Mouse (Mus musculus) testis, adult 2 months (tissue): ENCODE measurements around the gene Rad9b.

Source experiments
- CTCF ChIP-seq: fragments of 200-500 bp; IDR thresholded peaks from 2 replicates; pipeline ENCODE4 v1.5.1; 2012; ENCODE audit warnings: low read depth, mild to moderate bottlenecking, inconsistent platforms, low read length, moderate library complexity; ENCODE audit not compliant: control insufficient read depth, insufficient read depth, insufficient replicate concordance
- POLR2A ChIP-seq: fragments of 200-500 bp; IDR thresholded peaks from 2 replicates; pipeline ENCODE4 v1.6.1; 2012; ENCODE audit warnings: low read depth, mild to moderate bottlenecking, inconsistent platforms, low read length, moderate library complexity; ENCODE audit not compliant: control insufficient read depth

GRCm38 (mm10) chr5:122403362-122403761 lies 49.3 kb upstream of the Rad9b start:
- TF ChIP-seq CTCF (no peak), POLR2A (no peak)
